Mouse (Mus musculus) kidney, adult 11 months (tissue): Measurements from ENCODE around the gene Gm20479.
A peak's percentile ranks its signal among the peaks of the same experiment; 100 is the strongest.

Source experiments
- DNase-seq: peaks from one replicate; pipeline ENCODE4 v3.0.0; 2022

Gm20479 gene

GRCm38 (mm10) chr7:27366082-27366844 lies 9.0 kb upstream of the Gm20479 start:
- DNase-seq = no peak

DNA sequence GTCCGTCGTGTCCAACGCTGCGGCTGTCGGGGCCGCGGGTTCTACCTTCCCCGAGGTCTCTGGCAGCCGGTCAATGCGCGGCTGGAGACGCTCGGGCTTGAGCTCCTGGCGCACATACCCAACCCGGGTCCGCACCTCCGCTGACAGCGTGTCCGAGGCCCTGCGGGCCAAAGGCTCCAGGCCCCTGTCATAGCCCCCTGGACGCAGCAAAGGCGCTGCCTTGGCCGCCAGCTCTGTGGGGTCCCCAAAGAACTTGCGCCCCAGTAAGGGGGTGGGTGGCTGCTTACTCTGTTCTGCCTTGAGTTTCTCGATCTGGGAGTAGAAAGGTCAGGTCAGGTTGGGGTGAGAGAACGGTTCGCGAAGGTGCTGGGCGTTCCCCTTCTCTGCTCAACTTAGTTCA lies 7.2 kb upstream of the Gm20479 start:
- no peak for DNase-seq

DNA sequence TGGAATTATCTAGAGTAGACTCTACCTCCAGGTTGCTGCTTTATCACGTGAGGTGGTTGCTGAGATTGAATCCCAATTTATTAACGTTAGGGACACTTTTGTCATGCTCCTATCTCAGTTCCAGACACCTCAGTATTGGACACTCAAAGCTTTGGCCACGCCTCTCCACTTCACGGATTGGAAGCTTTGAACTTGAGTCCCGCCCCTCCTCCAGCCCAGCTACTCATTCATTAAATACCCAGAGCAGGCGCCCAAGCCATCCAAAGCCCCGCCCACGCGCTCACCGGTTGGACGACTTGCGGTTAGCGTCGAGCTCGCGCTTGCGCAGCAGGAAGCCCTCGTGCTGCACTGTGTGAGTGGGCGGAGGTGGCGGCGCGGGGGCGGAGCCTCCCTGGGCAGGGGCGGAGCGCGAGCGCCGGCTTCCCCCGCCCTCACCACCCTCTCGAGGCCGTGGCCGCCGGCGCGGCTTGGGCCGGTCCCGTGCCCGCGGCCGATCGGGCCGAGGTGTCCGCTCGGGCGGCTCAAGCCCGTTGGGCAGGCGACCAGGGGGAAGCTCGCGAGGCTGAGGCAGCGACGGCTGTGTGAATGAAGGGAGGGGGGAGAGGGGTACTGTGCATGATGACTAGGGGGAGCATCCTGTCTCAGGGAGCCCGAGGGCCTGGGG lies 4.2 kb upstream of the Gm20479 start:
- peak; percentile 99 for DNase-seq

GRCm38 (mm10) chr7:27360749-27361148 lies 3.5 kb upstream of the Gm20479 start:
- no peak for DNase-seq

GRCm38 (mm10) chr7:27359706-27360358 lies 2.6 kb upstream of the Gm20479 start:
- no peak for DNase-seq

GRCm38 (mm10) chr7:27359162-27359561 lies 1.9 kb upstream of the Gm20479 start:
- no peak for DNase-seq

- DNase-seq = no peak
Observed at GRCm38 (mm10) chr7:27357595-27357978, 368 bp upstream of the Gm20479 start.

- DNase-seq = peak; percentile 38
Observed at GRCm38 (mm10) chr7:27356248-27356647, 971 bp downstream of the Gm20479 start.

DNA sequence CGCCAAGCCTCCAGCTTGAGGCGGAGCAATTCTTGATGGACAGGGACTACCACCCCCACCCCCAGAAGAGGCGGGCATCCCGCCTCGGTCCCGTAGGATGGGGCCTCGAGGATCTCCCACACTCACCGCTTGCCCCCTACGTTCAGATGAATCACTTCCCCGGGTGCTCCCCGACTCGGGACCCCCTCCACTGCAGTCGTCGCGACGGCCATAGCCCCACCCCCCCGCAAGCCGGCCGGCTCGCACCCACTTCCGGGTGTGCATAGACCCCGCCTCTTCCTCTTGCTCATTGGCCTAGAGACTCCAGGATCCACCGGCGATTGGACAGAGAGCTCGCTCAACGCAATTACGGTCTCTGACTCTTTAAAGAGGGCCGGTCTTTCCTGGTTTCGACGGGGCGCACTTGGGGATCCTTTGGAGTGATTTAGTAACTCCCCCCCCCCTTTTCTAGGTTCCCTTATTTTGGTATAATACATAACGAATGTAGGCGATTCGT lies 1.4 kb downstream of the Gm20479 start, which contains the start of gene Shkbp1:
Shkbp1 (minus strand) TSS at position 275 of the 496 bp plus-strand sequence.
- DNase-seq = peak; percentile 87

- DNase-seq = no peak
Observed at GRCm38 (mm10) chr7:27355261-27355660, 2.0 kb downstream of the Gm20479 start.

DNA sequence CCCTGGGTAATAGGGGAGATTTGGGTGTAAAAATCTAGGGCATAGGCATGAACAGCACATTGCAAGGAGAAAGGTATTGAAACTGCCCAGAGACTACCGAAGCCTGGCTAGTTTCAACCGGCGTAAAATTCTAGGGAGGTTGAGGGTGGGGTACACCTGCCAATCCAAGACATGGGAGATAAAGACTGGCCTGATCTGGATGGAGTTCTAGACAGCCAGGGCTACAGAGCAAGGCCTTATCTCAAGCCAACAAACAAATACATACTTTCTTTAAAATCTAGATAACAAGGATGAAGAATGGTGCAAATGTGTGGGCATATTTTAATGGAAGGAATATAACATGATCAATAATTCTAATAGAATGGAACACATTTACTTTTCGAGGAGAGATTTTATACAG lies 2.4 kb downstream of the Gm20479 start:
- DNase-seq = no peak

DNA sequence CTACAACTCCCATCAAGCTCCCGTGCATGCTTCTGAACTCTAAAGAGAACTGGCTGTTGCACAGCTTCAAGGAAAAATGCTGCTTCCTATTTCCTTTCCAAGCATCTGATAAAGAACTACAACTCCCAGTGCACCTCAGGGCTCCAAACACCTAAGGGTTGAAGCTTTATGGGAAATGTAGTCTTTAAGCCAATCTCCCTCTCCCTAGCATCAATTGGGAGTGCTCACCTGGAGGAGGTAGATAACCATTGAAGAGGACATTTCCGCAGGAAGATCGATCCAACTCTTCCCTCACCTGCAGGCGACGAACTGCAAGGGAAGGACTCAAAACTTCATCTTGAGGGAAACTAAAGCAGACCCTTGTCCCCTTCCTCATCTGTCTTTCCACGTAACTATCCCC lies 3.1 kb downstream of the Gm20479 start:
- peak; percentile 57 for DNase-seq

- DNase-seq = no peak
Observed at GRCm38 (mm10) chr7:27345444-27345843, 11.8 kb downstream of the Gm20479 start.

- no peak for DNase-seq
Observed at GRCm38 (mm10) chr7:27342595-27342994, 14.6 kb downstream of the Gm20479 start.

DNA sequence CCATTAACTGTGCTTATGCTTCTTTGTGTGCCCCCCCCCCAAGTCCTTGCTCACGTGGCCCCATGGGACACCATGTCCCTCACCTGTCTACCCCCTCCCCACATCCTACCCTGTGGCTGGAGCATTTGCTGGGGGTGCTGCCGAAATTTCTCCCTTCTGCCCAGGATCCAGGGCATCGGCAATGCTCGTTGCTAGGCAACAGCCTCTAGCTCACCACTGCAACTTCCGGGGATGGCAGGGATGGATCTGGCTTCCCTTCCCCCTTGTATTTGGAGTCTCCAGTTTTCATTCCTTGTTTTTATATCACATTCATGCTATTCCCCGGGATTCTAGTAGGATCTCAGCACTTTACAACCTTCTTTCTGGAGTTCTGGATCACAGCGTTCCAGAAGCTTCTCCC lies 17.7 kb downstream of the Gm20479 start:
- no peak for DNase-seq

DNA sequence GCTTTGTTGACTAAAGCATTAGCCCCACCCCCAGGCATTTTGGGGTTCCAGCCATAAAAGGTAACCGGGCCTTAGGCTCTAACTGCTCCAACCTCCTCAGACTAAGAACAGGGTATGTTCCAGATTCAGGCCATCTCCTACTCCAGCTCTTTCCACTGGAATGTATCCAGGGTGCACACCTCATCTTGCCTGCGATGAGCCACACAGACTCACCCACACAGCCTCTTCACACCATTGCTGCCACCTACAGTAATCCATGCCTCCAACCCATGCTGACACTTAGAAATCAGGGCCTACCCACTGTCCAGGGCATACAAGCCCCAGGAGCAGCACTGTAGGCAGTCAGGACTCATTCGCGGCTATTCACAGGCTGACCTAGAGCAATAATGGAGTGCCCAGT lies 18.1 kb downstream of the Gm20479 start:
- no peak for DNase-seq

DNA sequence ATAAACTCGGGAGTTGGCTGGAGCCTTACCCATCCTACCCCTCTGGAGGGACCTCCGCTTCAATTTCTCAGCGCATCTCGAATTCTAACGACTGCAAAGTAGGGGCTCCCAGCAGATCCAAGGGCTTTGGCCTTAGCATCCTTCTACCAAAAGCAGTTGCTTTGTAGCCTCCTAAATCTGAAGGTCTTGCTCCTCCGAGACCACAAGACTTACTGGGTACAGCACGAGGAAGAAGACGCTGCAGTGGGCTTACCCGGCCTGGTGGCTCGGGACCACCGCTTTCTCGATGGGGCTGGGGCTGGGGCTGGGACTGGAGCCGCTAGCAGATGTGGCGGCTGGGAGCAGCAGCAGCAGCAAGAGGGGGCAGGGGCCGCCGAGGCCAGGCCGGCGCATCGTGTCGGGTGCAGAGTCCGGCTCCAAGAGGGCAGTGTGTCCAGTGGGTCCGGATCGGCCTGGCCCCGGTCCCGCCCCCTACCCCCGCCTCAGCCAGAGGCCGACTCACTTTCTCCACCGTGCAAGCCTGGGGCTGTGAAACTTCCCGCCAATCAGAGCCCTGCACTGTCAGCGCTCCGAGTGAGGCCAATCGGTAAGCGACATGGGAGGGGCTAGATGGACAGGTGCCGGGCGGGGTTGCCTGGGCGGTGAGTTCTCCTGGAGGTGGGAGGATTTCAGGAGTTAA lies 19.9 kb downstream of the Gm20479 start, which contains the start of gene Ltbp4:
Ltbp4 (minus strand) TSS at position 518 of the 679 bp plus-strand sequence.
- peak; percentile 85 for DNase-seq

- peak; percentile 83 for DNase-seq
Observed at GRCm38 (mm10) chr7:27335928-27336823, 21.0 kb downstream of the Gm20479 start.

DNA sequence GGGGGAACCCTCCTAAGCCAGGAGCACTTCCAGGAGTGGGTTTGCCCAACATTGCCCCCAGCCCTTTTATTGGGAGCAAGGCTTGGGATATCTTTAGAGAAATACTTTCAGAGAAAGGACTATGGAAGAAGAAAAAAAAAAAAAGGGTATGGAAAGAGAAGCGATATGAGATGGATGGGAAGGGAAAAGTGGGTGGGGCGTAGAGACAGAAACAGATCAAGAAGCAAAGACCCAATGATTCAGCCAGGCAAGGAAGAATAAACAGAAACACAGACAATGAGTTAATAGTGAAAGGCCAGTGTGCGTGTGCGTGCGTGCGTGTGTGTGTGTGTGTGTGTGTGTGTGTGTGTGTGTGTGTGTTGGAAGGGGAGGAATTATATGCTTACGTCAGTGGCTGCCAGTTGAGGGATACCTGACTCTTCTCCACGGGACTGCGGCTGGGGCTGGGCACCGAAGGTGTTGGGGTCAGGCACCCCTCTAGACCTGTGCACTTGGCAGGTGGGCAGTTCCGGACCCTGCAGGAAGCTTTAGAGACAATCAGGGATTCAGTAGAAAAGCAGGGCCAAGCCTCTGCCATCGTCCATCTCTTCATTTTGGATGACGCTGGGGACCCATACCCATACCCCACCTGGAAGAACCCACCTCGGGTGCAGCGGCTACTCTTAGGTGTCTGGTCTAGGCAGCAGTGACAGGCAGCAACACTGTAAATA lies 22.1 kb downstream of the Gm20479 start:
- DNase-seq = no peak

- no peak for DNase-seq
Observed at GRCm38 (mm10) chr7:27334405-27334911, 22.8 kb downstream of the Gm20479 start.
